Mouse (Mus musculus): ENCODE measurements around the gene Pou4f1. TPM values are rescaled to one million over a fixed set of nuclear protein-coding genes. Genes with fewer than 3 reads are reported as not detected.

Pou4f1 gene
- polyA plus RNA-seq (2015; fragmentation: Illumina TruSeq; extraction: RNeasy Lipid Tissue Mini Kit (QIAGEN cat#74804); ENCODE audit: insufficient read depth, low read depth, low replicate concordance), result not detected

DNA sequence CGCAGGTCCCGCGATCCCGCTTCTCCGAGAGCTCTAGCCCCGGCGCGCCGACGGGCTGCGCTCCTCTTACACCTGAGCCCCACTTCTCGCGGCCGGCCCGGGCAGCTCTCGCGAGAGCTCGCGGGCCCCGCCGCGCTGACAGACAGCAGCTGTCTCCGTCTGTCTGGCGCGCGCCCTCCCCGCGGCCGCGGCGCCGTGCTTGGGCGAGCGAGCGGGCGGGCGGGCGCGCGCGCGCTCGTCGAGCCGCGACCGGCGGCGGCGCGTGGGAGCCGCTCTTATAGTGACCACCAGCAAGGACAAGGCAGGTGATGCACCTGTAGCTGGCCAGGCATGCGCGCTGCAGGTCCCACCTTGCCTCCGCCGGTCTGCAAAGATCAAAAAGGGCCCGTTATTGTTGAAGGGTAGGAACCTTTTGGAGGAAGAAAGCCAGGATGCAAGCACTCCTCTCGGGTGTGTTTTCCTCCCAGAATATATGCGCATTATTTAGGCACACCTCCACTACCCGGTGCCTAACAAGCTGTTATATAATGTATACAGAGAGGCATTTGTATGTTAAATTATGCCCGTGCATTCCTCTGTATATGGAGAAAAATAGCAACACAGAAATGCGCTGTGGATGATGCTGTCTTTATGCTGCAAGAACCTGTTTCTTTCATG is at the start of gene Pou4f1:
Pou4f1 (minus strand) TSS at position 34 of the 657 bp plus-strand sequence.

Other genes starting within 250 kb of the Pou4f1 start
- 1.5 TPM for gene Rnf219, start 54.6 kb upstream of the Pou4f1 start, polyA plus RNA-seq (2015; fragmentation: Illumina TruSeq; extraction: RNeasy Lipid Tissue Mini Kit (QIAGEN cat#74804); ENCODE audit: insufficient read depth, low read depth, low replicate concordance)

Measured in pancreas, adult 10 weeks (tissue).